Mouse (Mus musculus): ENCODE measurements at regions not wholly inside any gene's neighbourhood (a gene's known extent, or its start where the extent isn't known, plus 50 kb on each side); places are given as distances from the start of the nearest gene placed in this dataset.
A peak's percentile ranks its signal among the peaks of the same experiment; 100 is the strongest.

GRCm38 (mm10) chr1:19290098-19290497 lies 81.4 kb downstream of the Tfap2b start:
- Histone ChIP-seq H3K4me3 (no peak overlapping the region), H3K27me3 (no peaks in the 10 kb centered on the region), H3K4me1 (replicated peaks) (no peaks in the 10 kb centered on the region), H3K9ac (no peak overlapping the region), H3K27ac (replicated peaks) (no peak overlapping the region), H3K36me3 (no peaks in the 10 kb centered on the region), H3K9me3 (no peaks in the 10 kb centered on the region), H3K4me2 (no peak overlapping the region)
- ATAC-seq (ENCODE audit: low FRiP score, low read depth) = no peak
- 88% methylated on average over 4 of the region's 4 CpGs for WGBS

- no peak overlapping the region for H3K27ac ChIP-seq (replicated peaks)
- H3K4me3 ChIP-seq = no peak overlapping the region
- H3K9ac ChIP-seq = no peak overlapping the region
- H3K9me3 ChIP-seq = no peaks in the 10 kb centered on the region
- no peaks in the 10 kb centered on the region for H3K4me1 ChIP-seq (replicated peaks)
- WGBS = 39% methylated on average over 1 of the region's 1 CpGs
- H3K27me3 ChIP-seq = no peaks in the 10 kb centered on the region
- no peaks in the 10 kb centered on the region for H3K36me3 ChIP-seq
- H3K4me2 ChIP-seq = no peak overlapping the region
- no peak for ATAC-seq (ENCODE audit: low FRiP score, low read depth)
Observed at GRCm38 (mm10) chr1:19321598-19321997, 112.9 kb downstream of the Tfap2b start.

- Histone ChIP-seq H3K27ac (replicated peaks) (no peak overlapping the region), H3K4me1 (replicated peaks) (no peaks in the 10 kb centered on the region), H3K9me3 (no peaks in the 10 kb centered on the region), H3K9ac (no peak overlapping the region), H3K4me2 (no peak overlapping the region), H3K4me3 (no peak overlapping the region), H3K36me3 (no peaks in the 10 kb centered on the region), H3K27me3 (no peaks in the 10 kb centered on the region)
- no peak for ATAC-seq (ENCODE audit: low FRiP score, low read depth)
- 93% methylated on average over 1 of the region's 1 CpGs for WGBS
Observed at GRCm38 (mm10) chr1:19336062-19336461, 127.3 kb downstream of the Tfap2b start.

GRCm38 (mm10) chr1:19337207-19337606 lies 128.5 kb downstream of the Tfap2b start:
- Histone ChIP-seq H3K4me3 (no peak overlapping the region), H3K4me1 (replicated peaks) (no peaks in the 10 kb centered on the region), H3K4me2 (no peak overlapping the region), H3K36me3 (no peaks in the 10 kb centered on the region), H3K9me3 (no peaks in the 10 kb centered on the region), H3K9ac (no peak overlapping the region), H3K27ac (replicated peaks) (no peak overlapping the region), H3K27me3 (no peaks in the 10 kb centered on the region)
- 46% methylated on average over 3 of the region's 3 CpGs for WGBS
- peak; percentile 38; the same call in 1 of the 2 replicates for ATAC-seq (ENCODE audit: low FRiP score, low read depth)

GRCm38 (mm10) chr1:19344445-19344844 lies 135.7 kb downstream of the Tfap2b start:
- H3K27me3 ChIP-seq = no peaks in the 10 kb centered on the region
- no peak for ATAC-seq (ENCODE audit: low FRiP score, low read depth)
- H3K4me2 ChIP-seq = no peak overlapping the region
- H3K9ac ChIP-seq = no peak overlapping the region
- WGBS = 85% methylated on average over 4 of the region's 4 CpGs
- H3K27ac ChIP-seq (replicated peaks) = no peak overlapping the region
- no peaks in the 10 kb centered on the region for H3K36me3 ChIP-seq
- no peaks in the 10 kb centered on the region for H3K9me3 ChIP-seq
- no peaks in the 10 kb centered on the region for H3K4me1 ChIP-seq (replicated peaks)
- H3K4me3 ChIP-seq = no peak overlapping the region

- no peak overlapping the region for H3K27ac ChIP-seq (replicated peaks)
- no peak overlapping the region for H3K4me3 ChIP-seq
- WGBS = 43% methylated on average over 4 of the region's 4 CpGs
- no peak for ATAC-seq (ENCODE audit: low FRiP score, low read depth)
- no peaks in the 10 kb centered on the region for H3K4me1 ChIP-seq (replicated peaks)
- no peaks in the 10 kb centered on the region for H3K36me3 ChIP-seq
- H3K9ac ChIP-seq = no peak overlapping the region
- H3K9me3 ChIP-seq = no peaks in the 10 kb centered on the region
- H3K27me3 ChIP-seq = no peaks in the 10 kb centered on the region
- H3K4me2 ChIP-seq = no peak overlapping the region
Observed at GRCm38 (mm10) chr1:19350495-19350894, 141.8 kb downstream of the Tfap2b start.

- H3K27me3 ChIP-seq = no peaks in the 10 kb centered on the region
- 48% methylated on average over 1 of the region's 1 CpGs for WGBS
- no peak overlapping the region for H3K27ac ChIP-seq (replicated peaks)
- H3K4me1 ChIP-seq (replicated peaks) = no peaks in the 10 kb centered on the region
- H3K36me3 ChIP-seq = no peaks in the 10 kb centered on the region
- no peak overlapping the region for H3K9ac ChIP-seq
- H3K4me3 ChIP-seq = no peak overlapping the region
- H3K9me3 ChIP-seq = no peaks in the 10 kb centered on the region
- ATAC-seq (ENCODE audit: low FRiP score, low read depth) = no peak
- no peak overlapping the region for H3K4me2 ChIP-seq
Observed at GRCm38 (mm10) chr1:19384856-19385255, 176.1 kb downstream of the Tfap2b start.

GRCm38 (mm10) chr1:19388864-19389505 lies 180.3 kb downstream of the Tfap2b start:
- no peak overlapping the region for H3K9ac ChIP-seq
- H3K4me3 ChIP-seq = no peak overlapping the region
- no peak overlapping the region for H3K4me2 ChIP-seq
- H3K27ac ChIP-seq (replicated peaks) = no peak overlapping the region
- WGBS = 71% methylated on average over 1 of the region's 1 CpGs
- no peaks in the 10 kb centered on the region for H3K27me3 ChIP-seq
- no peaks in the 10 kb centered on the region for H3K9me3 ChIP-seq
- H3K4me1 ChIP-seq (replicated peaks) = no peaks in the 10 kb centered on the region
- no peak for ATAC-seq (ENCODE audit: low FRiP score, low read depth)
- H3K36me3 ChIP-seq = no peaks in the 10 kb centered on the region

- Histone ChIP-seq H3K9ac (no peak overlapping the region), H3K4me3 (no peak overlapping the region), H3K4me2 (no peak overlapping the region), H3K4me1 (replicated peaks) (no peaks in the 10 kb centered on the region), H3K27me3 (no peaks in the 10 kb centered on the region), H3K9me3 (no peaks in the 10 kb centered on the region), H3K27ac (replicated peaks) (no peak overlapping the region), H3K36me3 (no peaks in the 10 kb centered on the region)
- no peak for ATAC-seq (ENCODE audit: low FRiP score, low read depth)
- 89% methylated on average over 2 of the region's 2 CpGs for WGBS
Observed at GRCm38 (mm10) chr1:19407556-19407955, 198.8 kb downstream of the Tfap2b start.

GRCm38 (mm10) chr1:19412345-19412744 lies 203.6 kb downstream of the Tfap2b start:
- Histone ChIP-seq H3K27me3 (no peaks in the 10 kb centered on the region), H3K4me2 (no peak overlapping the region), H3K4me1 (replicated peaks) (no peaks in the 10 kb centered on the region), H3K9me3 (no peaks in the 10 kb centered on the region), H3K4me3 (no peak overlapping the region), H3K36me3 (no peaks in the 10 kb centered on the region), H3K9ac (no peak overlapping the region), H3K27ac (replicated peaks) (no peak overlapping the region)
- 32% methylated on average over 4 of the region's 4 CpGs for WGBS
- ATAC-seq (ENCODE audit: low FRiP score, low read depth) = no peak

- H3K27ac ChIP-seq (replicated peaks) = no peak overlapping the region
- H3K9ac ChIP-seq = no peak overlapping the region
- H3K36me3 ChIP-seq = no peaks in the 10 kb centered on the region
- H3K9me3 ChIP-seq = no peaks in the 10 kb centered on the region
- ATAC-seq (ENCODE audit: low FRiP score, low read depth) = no peak
- H3K4me3 ChIP-seq = no peak overlapping the region
- H3K4me1 ChIP-seq (replicated peaks) = no peaks in the 10 kb centered on the region
- no peaks in the 10 kb centered on the region for H3K27me3 ChIP-seq
- 52% methylated on average over 1 of the region's 1 CpGs for WGBS
- no peak overlapping the region for H3K4me2 ChIP-seq
Observed at GRCm38 (mm10) chr1:19421116-19421515, 212.4 kb downstream of the Tfap2b start.

GRCm38 (mm10) chr1:19450786-19451185 lies 242.1 kb downstream of the Tfap2b start:
- WGBS = 86% methylated on average over 5 of the region's 5 CpGs
- ATAC-seq (ENCODE audit: low FRiP score, low read depth) = no peak

More at GRCm38 (mm10) chr1:19450786-19451185, 242.1 kb downstream of the Tfap2b start:
- no peak overlapping the region for H3K4me3 ChIP-seq
- H3K9ac ChIP-seq = no peak overlapping the region
- H3K9me3 ChIP-seq = no peaks in the 10 kb centered on the region
- H3K27me3 ChIP-seq = no peaks in the 10 kb centered on the region
- no peaks in the 10 kb centered on the region for H3K4me1 ChIP-seq (replicated peaks)
- H3K36me3 ChIP-seq = no peaks in the 10 kb centered on the region
- H3K27ac ChIP-seq (replicated peaks) = no peak overlapping the region
- no peak overlapping the region for H3K4me2 ChIP-seq

Data from hindbrain, embryonic 15.5 days (tissue).